Mouse (Mus musculus) lung, adult 2 months (tissue): ENCODE data around the gene Slc44a4.

Experiments used
- CTCF ChIP-seq: fragments of 200-500 bp; IDR thresholded peaks from 2 replicates; pipeline ENCODE4 v1.5.1; 2011; ENCODE audit warnings: mild to moderate bottlenecking, low read length, control low read depth; ENCODE audit not compliant: insufficient read depth
- POLR2A ChIP-seq: fragments of 200-500 bp; IDR thresholded peaks from 2 replicates; pipeline ENCODE4 v1.6.1; 2011; ENCODE audit warnings: low read depth, mild to moderate bottlenecking, control low read depth, low read length, borderline replicate concordance; ENCODE audit errors: extremely low read depth

GRCm38 (mm10) chr17:34898706-34899052, 15.6 kb upstream of the Slc44a4 start:
- TF ChIP-seq CTCF, result no peak
- no peak for TF ChIP-seq POLR2A
